Mouse (Mus musculus) ES-E14 (cell line): ENCODE results near the gene Sec63.

Experiments
- MAFK ChIP-seq: IDR thresholded peaks from 2 replicates; pipeline ENCODE4 v1.6.1; 2014; ENCODE audit warnings: mild to moderate bottlenecking, low read depth, low read length, inconsistent platforms; ENCODE audit not compliant: insufficient read depth
- ZC3H11A ChIP-seq: IDR thresholded peaks from 2 replicates; pipeline ENCODE4 v1.6.1; 2012; ENCODE audit warnings: low read depth, mild to moderate bottlenecking, inconsistent platforms, low read length, borderline replicate concordance

GRCm38 (mm10) chr10:42869467-42869866, 108.2 kb downstream of the Sec63 start:
- TF ChIP-seq MAFK = no peak
- no peak for TF ChIP-seq ZC3H11A
